Mouse (Mus musculus) thymus, adult 2 months (tissue): Measurements from ENCODE around the gene Hoxa4.

Source experiments
- CTCF ChIP-seq: fragments of 200-500 bp; IDR thresholded peaks from 2 replicates; pipeline ENCODE4 v1.5.1; 2012; ENCODE audit warnings: mild to moderate bottlenecking, control low read depth, low read length, moderate library complexity, borderline replicate concordance; ENCODE audit not compliant: control insufficient read depth, poor library complexity, insufficient read depth; ENCODE audit errors: extremely low read depth
- POLR2A ChIP-seq: fragments of 200-500 bp; IDR thresholded peaks from 2 replicates; pipeline ENCODE4 v1.6.1; 2012; ENCODE audit warnings: mild to moderate bottlenecking, low read length, control low read depth, moderate library complexity; ENCODE audit not compliant: control insufficient read depth, poor library complexity, insufficient read depth; ENCODE audit errors: extremely low read depth

DNA sequence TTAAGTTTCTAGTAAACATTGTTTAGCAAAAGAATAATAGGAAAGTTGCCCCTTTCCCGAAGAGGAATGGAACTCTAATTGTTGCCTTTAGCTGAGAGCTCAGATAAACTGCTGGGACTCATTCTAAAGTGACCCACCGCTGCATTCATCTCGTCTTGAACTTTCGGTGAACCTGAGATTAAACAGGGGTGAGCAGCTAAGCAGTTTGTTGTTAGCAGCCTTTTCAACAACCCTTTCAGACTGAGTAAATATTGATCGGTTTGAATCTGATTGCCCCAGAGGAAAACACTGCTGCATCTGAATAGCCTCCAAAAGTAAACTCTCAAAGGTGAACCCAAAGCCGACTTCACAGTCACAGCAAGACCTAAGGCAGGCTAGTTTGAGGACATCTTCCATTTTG lies 38.3 kb downstream of the Hoxa4 start:
- TF ChIP-seq CTCF, result no peak
- no peak for TF ChIP-seq POLR2A
